ENCODE assay signal across 17 mouse cellular contexts in genomic region chr2:179595013-179595412, GRCm38 (mm10).
DNase-seq lines count a peak whose midpoint lies in the region; TF ChIP-seq lines count a peak whose summit lies in the region.
"Had no signal": no experiment of that assay in that cellular context is flagged by ENCODE, and none has a peak within 500 bp of the region (broad histone marks: within the 10 kb centered on the region; RNA-seq: fewer than 3 reads in every experiment).

No protein-coding gene starts in this region.

- no peaks in the 10 kb centered on the region for H3K36me3 ChIP-seq in heart, adult 2 months (ENCODE audit: control insufficient read depth, insufficient read depth, low read length)
- H3K36me3 ChIP-seq in kidney, adult 2 months (ENCODE audit: control insufficient read depth, insufficient read depth, low read length): no peaks in the 10 kb centered on the region
- H3K36me3 ChIP-seq: embryonic facial prominence, embryonic 10.5 days; limb, embryonic 10.5 days; midbrain, embryonic 12.5 days had no signal

- peaks cover under 1% of the 10 kb centered on the region; the same call in 1 of the 2 replicates for H3K4me1 ChIP-seq in heart, adult 2 months (ENCODE audit: control insufficient read depth, insufficient read depth, low read length)
- no peaks in the 10 kb centered on the region for H3K4me1 ChIP-seq in kidney, adult 2 months (ENCODE audit: control insufficient read depth, insufficient read depth, low read length)
- H3K4me1 ChIP-seq: limb, embryonic 10.5 days had no signal

- intact Hi-C loops in heart, adult 2 months (cut with DNase I): no loop called here

- no peak for TF ChIP-seq POLR2A in heart, adult 2 months (IDR thresholded peaks at IDR 0.05; ENCODE audit: insufficient read depth, low read depth, low read length)
- TF ChIP-seq POLR2A in kidney, adult 2 months (IDR thresholded peaks at IDR 0.05; ENCODE audit: low read depth, low read length): no peak
- no peak for TF ChIP-seq POLR2A in brain, embryonic 14.5 days (IDR thresholded peaks at IDR 0.05; ENCODE audit: borderline replicate concordance, extremely low read depth, insufficient read depth, insufficient read length, poor library complexity, severe bottlenecking)

- no peak for TF ChIP-seq CTCF in heart, adult 2 months (IDR thresholded peaks at IDR 0.05)
- TF ChIP-seq CTCF in kidney, adult 2 months (conservative IDR thresholded peaks at IDR 0.05; ENCODE audit: insufficient read depth, insufficient read length, low read depth, low read length): no peak
- TF ChIP-seq CTCF in brain, embryonic 14.5 days (IDR thresholded peaks at IDR 0.05; ENCODE audit: borderline replicate concordance, extremely low read depth, insufficient read depth, insufficient read length): no peak

- 48% methylated on average over 4 of the region's 4 CpGs for WGBS in heart, adult 2 months
- WGBS in kidney, adult 2 months: 70% methylated on average over 4 of the region's 4 CpGs

- no peak overlapping the region for H3K9ac ChIP-seq in heart, adult 2 months (ENCODE audit: low read depth, low read length)
- H3K9ac ChIP-seq: forebrain, postnatal 0 days; midbrain, embryonic 12.5 days had no signal

- no peak overlapping the region for H3K4me3 ChIP-seq in heart, adult 2 months
- no peak overlapping the region for H3K4me3 ChIP-seq in kidney, adult 2 months (ENCODE audit: insufficient read depth, low read depth, low read length)
- H3K4me3 ChIP-seq: embryonic facial prominence, embryonic 10.5 days; limb, embryonic 10.5 days; midbrain, embryonic 12.5 days had no signal

- no peaks in the 10 kb centered on the region for H3K79me2 ChIP-seq in heart, adult 2 months (replicated peaks; ENCODE audit: control insufficient read depth, insufficient read depth, low read length)

- no peak overlapping the region for H3K27ac ChIP-seq in heart, adult 2 months
- no peak overlapping the region for H3K27ac ChIP-seq in kidney, adult 2 months (ENCODE audit: insufficient read depth, low read depth, low read length)
- H3K27ac ChIP-seq: embryonic facial prominence, embryonic 10.5 days; limb, embryonic 10.5 days; macrophage; midbrain, embryonic 12.5 days had no signal

- TF ChIP-seq EP300 in heart, adult 2 months (IDR thresholded peaks at IDR 0.05; ENCODE audit: insufficient read depth, low read depth, low read length): no peak

- no peaks in the 10 kb centered on the region for H3K27me3 ChIP-seq in heart, adult 2 months (ENCODE audit: control insufficient read depth, insufficient read depth, low read length)
- H3K27me3 ChIP-seq in kidney, adult 2 months (replicated peaks; ENCODE audit: control insufficient read depth, insufficient read depth, low read length): no peaks in the 10 kb centered on the region

- DNase-seq in adrenal gland, adult 2 months: peak; percentile 49
- DNase-seq in adrenal gland, adult 18-20 months (ENCODE audit: low spot score in 2 of 2): no peak
- DNase-seq in heart, adult 2 months: peak; percentile 22 to 42
- no peak for DNase-seq in heart, postnatal 4 days
- DNase-seq in kidney, adult 2 months: peak; percentile 4
- no peak for DNase-seq in kidney, adult 18-20 months
- peak; percentile 65 for DNase-seq in brain, embryonic 14.5 days (ENCODE audit: low read depth)
- no peak for DNase-seq in urinary bladder, postnatal 25 days (ENCODE audit: low spot score)
- DNase-seq: cerebellum, adult 11 months; forebrain, postnatal 0 days; gastrocnemius, postnatal 10 days; lung, adult 2 months; thymus, postnatal 14 days had no signal

Comparison
In these comparisons a context has a peak if more than half of its experiments do, and no peak if none do; other contexts are left out.
1. DNase-seq: peak in adrenal gland, adult 2 months (single experiment), heart, adult 2 months (2 of 2), kidney, adult 2 months (single experiment) and brain, embryonic 14.5 days (single experiment); none in adrenal gland, adult 18-20 months (0 of 2), heart, postnatal 4 days (single experiment), kidney, adult 18-20 months (single experiment) and urinary bladder, postnatal 25 days (single experiment).